Mouse (Mus musculus): Measurements from ENCODE around the gene Gm21739. TPM values are rescaled to one million over a fixed set of nuclear protein-coding genes. Genes with fewer than 3 reads are reported as not detected.
"Not testable (repeated sequence)": the region's sequence is repeated elsewhere in the genome, so short reads cannot be mapped to it uniquely, and the experiment has no call there.

The Gm21739 gene
- not detected in 2 replicates for polyA plus RNA-seq (2015; fragmentation: Nextera tagmentation; extraction: Ambion mirVana)

- not testable (repeated sequence) for H3K4me3 ChIP-seq; H3K9ac ChIP-seq; ATAC-seq (ENCODE audit: low read depth); H3K27me3 ChIP-seq; H3K4me1 ChIP-seq (replicated peaks); H3K9me3 ChIP-seq; H3K27ac ChIP-seq (replicated peaks); H3K4me2 ChIP-seq; H3K36me3 ChIP-seq
- no CpG with 5 or more reads among the region's 6 CpGs for WGBS
Measured at GRCm38 (mm10) chrY:44264344-44264743, at the start of gene Gm21739. Gm21739 (minus strand) TSS chrY:44264444.
